Mouse (Mus musculus) forelimb bud, embryonic 11.5 days (tissue): ENCODE data around the gene Dnajb11.
A peak's percentile ranks its signal among the peaks of the same experiment; 100 is the strongest.

Experiments
- DNase-seq: peaks from one replicate; pipeline ENCODE4 v3.0.0-alpha.2; 2012; ENCODE audit warnings: low read depth, low spot score

The Dnajb11 gene

DNA sequence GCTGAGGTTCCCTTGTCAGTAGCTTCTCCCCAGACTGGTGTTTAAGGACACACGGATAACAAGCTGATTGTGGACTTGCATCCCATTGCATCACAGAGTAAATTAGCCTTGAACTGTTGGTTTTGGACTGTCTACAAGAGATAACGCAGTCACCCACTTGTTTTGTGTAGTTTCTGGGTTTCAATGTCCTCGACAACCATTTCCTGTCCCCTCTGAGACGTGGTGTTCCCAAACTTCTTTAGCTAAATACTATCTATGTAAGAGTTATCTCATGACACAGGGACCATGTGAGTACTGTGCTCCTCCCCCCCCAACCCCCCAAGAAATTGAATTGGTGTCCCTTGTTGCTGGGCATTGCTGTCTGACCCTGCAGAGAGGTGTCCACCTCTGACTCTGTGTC is 23.8 kb downstream of the Dnajb11 start:
- no peak for DNase-seq

DNA sequence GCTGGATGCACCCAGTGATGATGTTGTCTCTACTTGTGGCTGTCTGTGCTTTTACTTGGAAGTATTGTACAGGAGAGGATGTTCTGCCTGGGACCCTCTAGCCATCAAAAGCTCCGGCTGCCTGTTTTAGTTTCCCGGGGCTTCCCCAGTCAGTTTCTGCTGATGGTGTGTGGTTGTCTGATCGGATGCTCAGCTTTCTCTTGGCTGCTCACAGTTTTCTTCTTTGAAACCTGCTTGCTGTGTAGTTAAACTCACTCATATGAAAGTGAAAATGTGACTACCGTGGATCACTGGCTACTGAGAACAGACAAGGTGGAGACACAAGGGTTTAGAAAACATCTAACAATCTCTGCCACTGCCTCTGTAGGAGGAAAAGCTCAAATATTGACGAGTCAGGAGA is 25.8 kb downstream of the Dnajb11 start:
- no peak for DNase-seq

DNA sequence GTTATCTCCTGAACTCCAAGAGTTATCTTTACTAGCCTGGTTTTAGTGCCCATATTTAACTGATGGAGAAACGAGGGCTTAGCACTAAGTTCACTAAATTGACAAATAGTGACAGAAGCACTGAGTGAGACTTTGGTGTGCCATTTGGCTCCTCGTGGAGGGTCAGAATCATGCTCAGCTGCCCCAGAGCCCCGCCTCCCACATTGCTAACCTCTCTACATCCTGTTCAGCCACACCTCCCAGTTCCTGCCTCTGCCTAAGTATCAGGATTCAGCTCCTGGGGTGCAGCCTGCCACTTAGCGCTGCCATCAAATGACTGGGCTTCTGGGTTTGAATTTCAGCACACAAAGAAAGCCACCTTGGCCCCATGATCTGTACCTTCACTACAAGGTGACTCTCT is 27.7 kb downstream of the Dnajb11 start:
- no peak for DNase-seq

DNA sequence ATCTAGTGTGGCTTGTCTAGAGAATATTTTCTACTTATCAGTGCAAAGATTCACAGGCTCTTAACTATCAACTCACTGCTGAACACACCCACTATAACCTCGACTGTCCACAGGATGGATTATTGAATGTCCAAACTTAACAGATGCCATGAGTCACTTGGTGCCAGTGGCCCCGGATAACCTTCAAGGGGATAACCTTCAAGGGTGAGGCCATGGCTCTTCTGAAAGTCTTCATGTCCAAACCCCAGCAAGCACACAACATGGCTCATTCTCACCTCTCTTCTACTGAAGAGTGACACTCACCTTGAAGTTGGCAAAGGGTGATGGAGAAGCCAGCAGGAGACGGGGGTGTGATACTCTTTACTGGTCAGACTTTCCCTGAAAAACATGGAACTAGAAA is 29.1 kb downstream of the Dnajb11 start:
- no peak for DNase-seq

DNA sequence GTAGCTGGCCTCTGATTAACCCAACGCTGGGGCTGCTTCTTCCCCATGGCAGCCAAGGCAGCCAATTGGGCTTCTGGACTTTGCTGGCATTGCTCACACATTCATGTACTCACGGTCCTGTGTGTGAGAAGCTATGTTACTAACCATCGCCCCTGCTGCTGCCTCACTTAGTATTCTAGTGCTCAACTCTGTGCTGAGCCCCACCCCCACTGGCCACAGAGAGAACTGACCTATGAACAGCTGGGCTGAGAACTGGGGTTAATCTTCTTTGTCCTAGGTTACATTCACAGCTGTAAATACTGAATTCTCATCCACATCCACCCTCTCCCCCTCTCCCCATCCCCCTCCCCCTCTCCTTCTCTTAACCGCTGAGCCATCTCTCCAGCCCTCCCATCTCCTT is 31.2 kb downstream of the Dnajb11 start:
- DNase-seq: no peak

DNA sequence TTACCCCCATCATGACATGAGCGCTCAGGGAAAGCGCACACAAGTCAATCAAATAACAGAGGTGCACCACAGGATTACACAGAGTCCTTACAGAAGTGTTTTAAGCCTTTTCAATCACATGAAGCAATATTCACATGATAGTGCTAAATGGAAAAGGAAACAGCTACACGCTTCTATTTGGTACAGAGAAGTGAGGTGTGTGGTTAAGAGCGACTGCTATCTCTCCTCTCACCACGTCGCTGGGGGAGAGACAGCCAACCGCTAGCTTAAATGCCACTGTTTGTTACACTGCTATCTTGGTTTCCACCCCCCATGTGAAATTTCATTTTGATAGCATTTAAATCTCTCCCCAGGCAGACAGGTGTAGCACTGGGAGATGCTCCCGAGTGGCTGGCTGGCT is 32.1 kb downstream of the Dnajb11 start:
- DNase-seq: no peak

DNA sequence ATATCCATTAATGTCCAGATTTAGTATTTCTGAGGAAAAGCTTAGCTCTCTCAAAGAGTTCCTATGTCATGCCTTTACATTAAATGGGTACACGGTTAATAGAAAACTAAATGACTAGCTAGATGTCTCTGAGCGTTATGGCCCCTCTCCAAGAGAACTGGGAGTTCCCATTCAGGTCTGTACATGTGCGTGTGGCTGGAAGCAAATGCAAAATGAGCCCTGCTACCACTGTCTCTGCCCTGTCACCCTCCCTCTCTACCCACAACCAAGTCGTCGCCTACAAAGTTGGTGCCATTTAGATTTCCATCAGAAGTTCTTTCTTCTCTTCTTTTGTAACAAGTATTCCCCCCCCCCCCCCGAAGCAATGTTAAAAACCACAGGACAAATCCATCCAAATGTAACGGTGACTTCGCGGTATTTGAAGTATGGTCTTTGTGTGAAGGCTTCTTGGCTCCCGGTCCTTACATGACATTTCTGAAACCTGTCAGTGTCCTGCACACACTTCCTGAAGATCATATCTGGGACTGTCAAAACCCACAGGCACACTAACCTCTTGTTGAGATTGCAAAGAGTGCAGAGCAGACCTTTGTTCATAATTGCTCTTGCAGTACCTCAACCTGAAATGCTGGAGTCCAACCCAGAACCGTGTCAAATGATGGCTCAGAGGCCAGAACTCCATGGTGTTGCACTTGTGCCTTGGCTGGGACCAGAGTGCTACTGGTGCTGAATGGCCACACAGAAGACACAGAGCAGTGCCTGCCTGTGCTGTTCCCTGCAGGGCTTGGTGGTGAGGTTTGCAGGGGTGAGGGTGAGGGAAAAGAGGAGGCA is 33.3 kb downstream of the Dnajb11 start, which contains the start of gene Ahsg:
Ahsg (plus strand) TSS at position 595 of the 828 bp plus-strand sequence.
- DNase-seq: no peak

DNA sequence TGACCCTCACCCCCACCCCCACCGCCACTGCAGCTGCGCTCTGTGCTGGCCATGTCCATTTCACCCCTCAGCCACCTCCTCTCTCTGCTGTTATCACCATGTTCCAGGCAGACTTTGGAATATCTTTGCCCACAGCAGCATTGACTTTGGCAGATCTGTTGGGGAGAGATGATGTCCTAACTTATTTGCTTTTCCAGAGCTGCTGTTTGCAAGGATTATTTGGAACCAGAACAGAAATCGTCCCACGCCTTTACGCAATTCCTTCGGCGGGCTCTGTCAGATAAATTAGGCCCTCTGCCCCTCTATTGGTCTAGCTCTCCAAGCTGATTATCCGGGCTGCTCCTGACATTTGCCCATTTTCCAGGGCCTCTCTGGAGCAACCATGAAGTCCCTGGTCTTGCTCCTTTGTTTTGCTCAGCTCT is 34.1 kb downstream of the Dnajb11 start:
- no peak for DNase-seq

DNA sequence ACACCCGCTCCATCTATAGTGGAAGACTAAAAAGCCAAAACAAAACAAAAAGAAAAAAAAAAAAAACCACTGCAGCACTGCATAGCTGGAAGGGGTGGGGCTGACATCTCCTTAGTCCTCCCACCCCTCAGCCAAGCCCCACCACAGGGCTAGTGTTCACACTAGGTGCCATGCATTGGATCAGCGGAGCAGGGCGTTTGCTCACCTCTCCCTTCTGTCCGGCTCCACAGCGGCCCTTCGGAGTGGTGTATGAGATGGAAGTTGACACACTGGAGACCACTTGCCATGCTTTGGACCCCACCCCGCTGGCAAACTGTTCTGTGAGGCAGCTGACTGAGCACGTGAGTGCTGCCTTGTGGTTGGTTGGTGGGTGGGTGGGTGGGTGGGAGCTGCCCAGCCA is 36.5 kb downstream of the Dnajb11 start:
- no peak for DNase-seq

DNA sequence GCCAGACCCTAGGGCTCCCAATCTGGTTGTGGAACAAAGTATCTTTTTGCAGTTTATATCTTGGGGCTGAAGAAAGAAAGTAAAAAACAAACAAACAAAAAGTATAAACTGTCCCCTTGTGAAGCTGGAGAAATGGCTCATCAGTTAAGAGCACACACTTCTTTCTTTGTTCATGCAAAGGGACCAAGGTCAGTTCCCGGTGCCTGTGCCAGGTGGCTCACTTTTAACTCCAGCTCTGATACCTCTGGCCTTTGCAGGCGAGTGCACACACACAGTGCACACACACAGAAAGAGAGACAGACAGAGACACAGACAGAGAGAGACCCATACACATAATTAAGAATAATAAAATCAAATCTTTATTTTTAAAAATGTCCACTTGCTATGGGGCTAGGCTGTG is 39.0 kb downstream of the Dnajb11 start:
- no peak for DNase-seq

DNA sequence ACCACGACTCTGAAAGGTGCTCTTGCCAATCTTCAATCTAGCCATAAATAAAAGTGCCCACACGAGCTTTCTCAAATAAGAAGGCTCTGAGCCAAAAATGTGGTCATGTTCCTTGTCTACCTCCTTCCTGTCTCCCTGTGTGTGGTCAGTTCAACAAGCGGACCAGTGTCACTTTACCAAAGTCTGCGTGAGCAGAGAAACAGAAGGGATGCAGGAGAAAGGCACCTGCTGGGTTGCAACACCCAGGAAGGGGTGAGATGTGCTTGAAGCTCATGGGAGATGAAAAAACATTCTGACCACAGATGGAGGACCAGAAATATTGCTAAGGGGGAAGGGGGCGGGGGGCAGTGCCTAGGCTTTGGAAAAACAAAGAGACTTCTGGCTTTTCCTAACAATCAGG is 41.7 kb downstream of the Dnajb11 start:
- DNase-seq: no peak

DNA sequence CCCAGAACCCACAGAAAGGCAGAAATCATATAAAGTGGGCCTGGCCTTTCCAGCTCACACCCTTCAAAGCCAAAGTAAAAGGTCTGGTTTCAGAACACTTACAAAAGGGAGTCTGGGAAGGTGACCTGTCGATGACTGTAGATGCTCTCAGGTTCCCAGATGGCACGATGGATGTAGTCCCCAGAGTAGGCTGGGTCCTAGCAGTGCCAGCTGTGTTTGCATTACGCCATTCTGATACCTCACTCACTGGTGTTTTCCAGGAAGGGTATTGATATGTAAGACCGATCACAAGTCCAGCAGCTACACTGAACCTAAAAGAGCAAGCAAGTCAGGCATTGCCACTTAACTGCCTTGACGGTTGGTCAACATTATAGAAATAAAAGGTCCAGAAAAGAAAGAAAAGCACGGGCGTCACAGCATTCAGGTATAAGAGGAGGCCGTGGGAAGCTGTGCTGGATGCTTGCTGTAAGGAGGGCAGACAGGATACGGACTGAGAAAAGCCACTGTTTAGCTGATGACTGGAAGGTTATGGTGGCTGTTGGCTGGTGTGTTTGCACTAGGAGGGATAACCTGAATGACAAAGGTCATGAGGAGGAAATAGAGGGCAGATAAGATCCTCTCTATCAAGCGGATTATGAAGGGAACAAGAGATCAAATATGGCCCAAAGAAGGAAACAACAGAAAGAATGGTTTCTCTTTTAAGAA is 42.4 kb downstream of the Dnajb11 start:
- no peak for DNase-seq

DNA sequence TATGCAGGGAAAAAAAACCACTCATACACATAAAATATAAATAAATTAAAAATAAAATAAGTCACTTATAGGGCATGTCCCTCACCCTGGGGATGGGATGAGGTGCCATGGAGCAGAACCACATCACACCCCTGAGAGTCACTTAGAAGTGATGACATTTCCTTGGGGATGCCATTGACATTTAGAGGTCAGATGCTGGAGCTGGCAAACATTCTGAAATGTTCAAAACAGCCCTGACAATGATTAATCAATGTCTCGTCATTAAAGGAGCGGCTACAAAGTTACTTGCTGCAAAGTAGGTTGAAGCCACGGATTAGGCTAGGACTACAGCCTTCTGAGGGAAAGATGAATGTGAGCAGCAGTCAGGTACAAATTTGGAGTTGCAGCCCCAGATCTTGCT is 43.7 kb downstream of the Dnajb11 start:
- no peak for DNase-seq

DNA sequence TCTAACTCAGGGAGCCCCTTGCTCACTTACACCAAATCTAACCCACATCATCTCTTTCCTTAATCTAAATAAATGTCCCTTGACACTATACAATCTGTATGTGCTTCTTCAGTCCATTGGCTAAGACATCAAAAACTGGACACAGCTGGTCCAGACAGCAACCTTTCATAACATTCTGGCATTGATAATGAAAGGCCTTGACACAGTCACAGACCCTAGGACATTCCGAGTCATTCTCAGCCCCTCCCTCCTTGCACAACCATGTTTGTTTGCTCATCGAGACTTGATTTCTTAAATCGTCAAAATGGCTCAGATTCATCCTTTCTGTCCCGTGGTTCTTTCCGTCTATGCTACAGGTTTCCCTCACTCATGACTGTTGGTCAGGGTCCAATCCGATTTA is 51.6 kb downstream of the Dnajb11 start:
- DNase-seq: no peak

DNA sequence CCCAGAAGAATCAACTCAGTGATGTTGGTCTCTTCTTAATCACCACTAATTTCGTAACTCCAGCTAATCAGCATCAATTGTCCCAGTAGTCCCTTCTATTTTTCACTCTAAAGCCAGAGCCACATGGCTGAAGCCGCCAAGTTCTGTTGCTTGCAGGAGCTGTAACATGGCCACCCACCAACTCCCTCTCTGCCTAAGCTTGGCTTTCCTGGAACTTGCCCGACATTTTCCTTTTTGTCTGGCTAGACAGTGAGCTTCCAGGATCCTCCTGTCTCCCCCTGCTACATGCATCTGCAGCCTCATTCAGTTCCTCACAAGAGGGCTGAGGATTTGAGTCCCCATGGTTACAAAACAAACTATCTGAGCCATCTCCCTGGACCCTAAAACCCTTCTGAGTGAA is 54.3 kb downstream of the Dnajb11 start:
- no peak for DNase-seq

DNA sequence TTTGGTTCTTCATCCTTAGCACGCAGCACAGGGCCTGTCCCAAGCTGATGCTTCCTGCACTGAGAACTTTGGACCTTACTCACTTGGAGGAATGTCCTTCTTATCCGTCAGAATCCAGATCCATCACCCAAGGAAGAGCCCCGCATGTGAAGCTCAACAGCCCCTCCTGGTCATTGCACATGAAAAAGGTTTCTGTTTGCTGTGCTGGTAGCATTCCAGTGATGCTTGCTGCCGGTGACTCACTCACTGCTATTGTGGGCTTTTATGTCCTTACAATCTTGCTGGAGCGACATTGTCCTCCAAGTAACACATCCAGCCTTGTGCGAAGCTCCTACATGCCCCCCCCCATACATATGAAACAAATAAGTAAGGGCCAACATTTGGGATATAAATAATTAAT is 55.2 kb downstream of the Dnajb11 start:
- DNase-seq: no peak

DNA sequence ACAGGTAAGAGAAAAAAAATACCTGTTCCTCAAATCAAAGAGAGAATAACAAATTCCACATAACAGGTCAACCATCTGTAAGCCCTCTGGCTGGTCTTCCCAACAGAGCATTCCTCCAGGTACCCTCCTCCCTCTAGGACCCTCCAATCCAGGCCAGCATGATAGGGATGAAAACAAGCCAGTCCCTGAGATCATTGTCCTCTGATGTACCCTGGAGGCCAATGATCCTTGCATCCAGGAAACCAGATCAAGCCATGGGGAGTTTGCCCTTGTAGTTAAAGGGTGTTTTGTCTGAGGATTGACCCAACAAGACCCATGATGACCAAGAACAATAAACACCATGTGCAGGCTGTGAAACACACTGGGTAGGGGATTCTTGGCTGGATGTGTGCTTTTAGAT is 56.6 kb downstream of the Dnajb11 start:
- no peak for DNase-seq

DNA sequence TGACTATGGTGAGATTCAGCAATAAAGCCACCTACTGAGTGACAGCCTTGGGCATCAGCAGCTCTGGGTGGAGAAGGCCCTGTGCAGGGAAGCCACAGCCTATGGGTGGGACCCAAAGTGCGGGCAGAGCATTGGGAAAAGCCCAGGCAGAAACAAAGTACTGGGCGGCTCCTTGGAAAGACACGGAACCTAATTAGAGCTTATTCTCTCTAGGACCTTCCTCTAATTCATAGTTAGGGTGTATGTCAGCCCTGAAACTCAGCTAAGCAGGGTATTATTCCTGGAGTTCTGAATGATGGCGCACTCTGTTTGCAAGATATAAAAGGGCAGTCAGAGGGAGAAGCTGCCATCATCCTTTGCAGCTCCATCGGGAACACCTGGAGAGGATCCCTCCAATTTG is 60.4 kb downstream of the Dnajb11 start, which contains the start of gene Fetub:
Fetub (plus strand) TSS at position 301 of the 400 bp plus-strand sequence.
- DNase-seq: no peak

DNA sequence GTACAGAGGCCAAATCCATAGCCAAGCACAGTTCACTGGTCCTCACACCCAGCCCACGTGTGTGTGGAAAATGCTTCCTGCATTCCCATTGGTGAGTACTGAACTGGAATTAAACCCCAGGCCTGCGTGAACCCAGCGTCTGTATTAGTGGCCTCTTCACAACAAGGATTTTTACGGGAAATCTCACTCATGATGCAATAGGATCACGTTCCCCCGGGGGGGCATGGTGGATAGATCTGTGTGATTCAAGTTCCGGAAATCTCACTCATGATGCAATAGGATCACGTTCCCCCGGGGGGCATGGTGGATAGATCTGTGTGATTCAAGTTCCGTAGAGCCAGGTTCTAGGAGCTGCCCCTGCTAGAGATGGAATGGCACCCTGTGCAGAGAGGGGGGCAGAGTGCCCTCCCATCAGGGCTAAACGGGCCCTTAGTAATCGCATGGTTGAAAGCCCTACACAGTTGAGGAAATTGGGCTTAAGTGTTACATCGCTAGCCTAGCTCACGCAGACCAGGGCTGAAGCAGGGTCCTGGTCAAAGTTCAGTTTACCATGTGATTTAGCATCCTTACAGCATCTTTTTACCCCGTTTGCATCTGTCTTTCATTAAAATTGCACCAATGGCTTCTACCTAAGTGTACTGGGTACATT is 61.1 kb downstream of the Dnajb11 start:
- DNase-seq: peak; percentile 48

DNA sequence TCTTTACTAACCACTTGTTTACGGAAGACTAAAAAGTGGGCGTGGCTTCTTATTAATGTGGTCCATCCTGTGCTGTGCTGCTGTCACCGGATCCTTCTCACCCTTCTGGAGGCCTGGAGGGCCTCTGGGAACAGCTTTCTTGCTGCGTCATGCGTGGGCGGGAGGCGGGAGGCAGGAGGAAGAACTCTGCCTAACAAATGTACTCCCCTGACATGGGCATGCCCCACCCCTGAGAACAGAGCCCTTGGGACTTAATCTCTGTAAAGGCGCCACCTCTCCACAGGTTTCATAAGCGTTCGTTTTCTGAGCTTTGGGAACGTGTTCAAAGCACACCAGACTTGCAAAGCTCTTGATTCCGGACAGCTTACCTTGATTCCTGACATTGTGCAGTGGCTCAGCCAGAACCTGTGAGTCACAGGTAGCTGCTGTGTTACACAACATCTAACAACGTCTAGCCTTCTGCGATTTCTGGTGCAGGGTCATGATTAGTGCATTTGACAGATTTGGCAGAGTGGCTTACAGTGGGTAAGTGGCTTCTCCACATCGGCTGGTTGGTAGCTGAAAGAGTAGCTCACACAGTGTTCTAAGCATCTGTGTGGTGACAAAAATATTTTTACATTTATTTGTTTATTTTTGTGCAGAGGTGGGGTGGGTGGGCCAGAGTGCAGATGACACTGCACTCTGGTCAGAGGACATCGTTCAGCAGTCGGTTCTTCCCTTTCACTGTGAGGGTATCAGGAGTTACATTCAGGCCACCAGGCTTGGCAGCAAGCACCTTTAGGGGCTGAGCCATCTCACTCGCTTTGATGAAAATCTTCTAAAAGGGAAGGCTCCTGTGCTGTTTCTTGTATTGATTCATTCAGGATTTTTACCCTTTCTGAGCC is 62.6 kb downstream of the Dnajb11 start:
- DNase-seq: peak; percentile 11

DNA sequence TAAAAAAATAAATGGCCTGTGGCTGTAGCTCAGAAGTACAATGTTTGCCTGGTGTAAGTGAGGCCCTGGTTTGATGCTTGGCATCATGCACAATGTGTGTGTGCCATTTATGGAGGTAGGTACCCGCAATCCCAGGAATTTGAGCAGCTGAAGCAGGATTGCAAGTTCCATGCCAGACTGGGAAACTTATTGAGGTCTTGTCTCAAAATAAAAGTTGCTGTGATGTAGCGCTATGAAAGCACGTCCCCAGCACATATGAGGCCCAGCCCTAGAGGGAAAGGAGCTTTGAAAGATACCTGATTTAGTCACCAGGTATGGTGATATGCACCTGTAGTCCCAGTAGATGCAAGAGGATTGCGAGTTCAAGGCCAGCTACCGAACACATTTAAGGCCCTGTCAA is 64.1 kb downstream of the Dnajb11 start:
- DNase-seq: no peak

DNA sequence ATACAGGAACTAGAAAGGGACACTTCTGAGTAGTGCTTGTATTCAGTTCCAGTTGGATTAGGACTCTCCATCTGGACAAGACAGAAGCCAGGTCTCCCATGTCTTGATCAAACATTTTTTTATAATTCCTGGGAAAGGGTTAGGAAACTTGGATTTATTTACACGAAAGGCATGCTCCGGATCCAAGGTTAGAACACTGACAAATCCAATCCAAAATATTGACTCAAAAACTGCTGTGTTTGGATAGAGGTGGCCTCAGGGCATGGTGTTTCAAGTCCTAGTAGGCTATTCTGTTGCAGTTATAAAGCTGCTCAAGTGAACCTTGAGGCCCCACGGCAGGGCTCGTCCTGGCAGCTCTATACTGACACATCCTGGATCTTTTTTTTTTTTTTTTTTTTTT is 64.8 kb downstream of the Dnajb11 start:
- DNase-seq: no peak
